9 mouse cellular contexts compared by ENCODE assay signal in genomic region chr9:102351721-102352120, GRCm38 (mm10). TPM values are rescaled to one million over a fixed set of nuclear protein-coding genes. Genes with fewer than 3 reads are reported as not detected.
A peak's percentile ranks its signal among the peaks of the same experiment; 100 is the strongest.
DNase-seq lines count a peak whose midpoint lies in the region; ATAC-seq and TF ChIP-seq lines count a peak whose summit lies in the region.
"Had no signal": no experiment of that assay in that cellular context is flagged by ENCODE, and none has a peak within 500 bp of the region (broad histone marks: within the 10 kb centered on the region; RNA-seq: fewer than 3 reads in every experiment).

No protein-coding gene starts in this region.

- peaks cover 10% of the 10 kb centered on the region; the same call in 1 of the 2 replicates for H3K27me3 ChIP-seq in hindbrain, embryonic 16.5 days (replicated peaks; ENCODE audit: control insufficient read depth, insufficient read depth, low read length)
- peaks cover 5% of the 10 kb centered on the region; the same call in 1 of the 2 replicates for H3K27me3 ChIP-seq in midbrain, postnatal 0 days (ENCODE audit: insufficient read depth, low read length)

- H3K4me3 ChIP-seq in hindbrain, embryonic 16.5 days (ENCODE audit: low read length), result peak overlapping the region; percentile 77
- peak overlapping the region; percentile 96 for H3K4me3 ChIP-seq in midbrain, postnatal 0 days (ENCODE audit: low read depth, low read length)

- H3K4me1 ChIP-seq in hindbrain, embryonic 16.5 days (ENCODE audit: control insufficient read depth, insufficient read depth, low read depth, low read length), result peaks cover 8% of the 10 kb centered on the region
- 0 out of 2 replicates have a peak, but pooled peaks cover 9% of the 10 kb centered on the region for H3K4me1 ChIP-seq in midbrain, postnatal 0 days (ENCODE audit: insufficient read depth, low read length)

- no peaks in the 10 kb centered on the region for H3K36me3 ChIP-seq in hindbrain, embryonic 16.5 days (ENCODE audit: control insufficient read depth, insufficient read depth, low read length)
- no peaks in the 10 kb centered on the region for H3K36me3 ChIP-seq in midbrain, postnatal 0 days (ENCODE audit: insufficient read depth, low read length)

- 4% methylated on average over 10 of the region's 10 CpGs for WGBS in hindbrain, embryonic 16.5 days
- 6% methylated on average over 10 of the region's 10 CpGs for WGBS in midbrain, postnatal 0 days

- no peaks in the 10 kb centered on the region for H3K9me3 ChIP-seq in hindbrain, embryonic 16.5 days (ENCODE audit: control insufficient read depth, low read length)
- H3K9me3 ChIP-seq in midbrain, postnatal 0 days (ENCODE audit: low read length), result no peaks in the 10 kb centered on the region

- peak overlapping the region; percentile 88 for H3K27ac ChIP-seq in hindbrain, embryonic 16.5 days (ENCODE audit: low read depth, low read length)
- peak overlapping the region; percentile 63; the same call in 1 of the 2 replicates for H3K27ac ChIP-seq in midbrain, postnatal 0 days (ENCODE audit: low read depth, low read length)

- no peak for ATAC-seq in frontal cortex, adult (ENCODE audit: low TSS enrichment)
- ATAC-seq in hindbrain, embryonic 16.5 days, result no peak
- ATAC-seq in midbrain, postnatal 0 days (ENCODE audit: low FRiP score), result no peak

- DNase-seq in frontal cortex, postnatal 36 days (ENCODE audit: low spot score in 2 of 2), result peak; percentile 22 to 36
- peak; percentile 15 for DNase-seq in embryo, embryonic 10.5 days (ENCODE audit: low spot score)
- peak; percentile 44 for DNase-seq in midbrain, postnatal 0 days (ENCODE audit: low spot score)
- DNase-seq in heart, adult 18-20 months, result no peak
- DNase-seq in frontal cortex, postnatal 25 days (ENCODE audit: low spot score in 2 of 2), result no peak
- DNase-seq in adrenal gland, postnatal 4 days (ENCODE audit: low spot score in 2 of 2), result no peak
- DNase-seq: adrenal gland, adult 2 months had no signal

- H3K9ac ChIP-seq in hindbrain, embryonic 16.5 days (ENCODE audit: low read depth, low read length), result peak overlapping the region; percentile 87
- H3K9ac ChIP-seq in midbrain, postnatal 0 days (replicated peaks; ENCODE audit: low read length, poor library complexity, severe bottlenecking), result peak overlapping the region; percentile 91

- H3K4me2 ChIP-seq in hindbrain, embryonic 16.5 days (ENCODE audit: low read length), result peak overlapping the region; percentile 84
- H3K4me2 ChIP-seq in midbrain, postnatal 0 days (ENCODE audit: low read depth, low read length, poor library complexity, severe bottlenecking), result peak overlapping the region; percentile 74

- TF ChIP-seq CTCF in midbrain, postnatal 0 days (IDR thresholded peaks at IDR 0.05), result no peak; the same call in 1 of the 2 replicates

RNA-seq across cellular contexts. Expression of gene Ephb1, which starts 2.8 kb away (rescaled TPM):
- 41.2 and 47.5 TPM in 2 replicates for polyA plus RNA-seq in hindbrain, embryonic 16.5 days (2015; fragmentation: Nextera tagmentation; extraction: Ambion mirVana)
- total RNA-seq in midbrain, postnatal 0 days (2014; rRNA removed), result 85.9 and 99.8 TPM in 2 replicates
- polyA plus RNA-seq in midbrain, postnatal 0 days (2015; fragmentation: Nextera tagmentation; extraction: Ambion mirVana), result 67.7 and 69.4 TPM in 2 replicates
- 10 to 100 TPM; 20.6 to 22.5 TPM for total RNA-seq in heart, adult 18-20 months (2021)
- 1 to 10 TPM; 4.5 to 5.7 TPM for total RNA-seq in adrenal gland, postnatal 4 days (2021)

Comparison
In these comparisons a context has a peak if more than half of its experiments do, and no peak if none do; other contexts are left out.
1. DNase-seq: peak in frontal cortex, postnatal 36 days (2 of 2), embryo, embryonic 10.5 days (single experiment) and midbrain, postnatal 0 days (single experiment); none in heart, adult 18-20 months (0 of 2), frontal cortex, postnatal 25 days (0 of 2) and adrenal gland, postnatal 4 days (0 of 2).